ENCODE assay signal across 8 mouse cellular contexts in genomic region chr13:69691074-69691473, GRCm38 (mm10). TPM values are rescaled to one million over a fixed set of nuclear protein-coding genes. Genes with fewer than 3 reads are reported as not detected.
DNase-seq lines count a peak whose midpoint lies in the region; ATAC-seq and TF ChIP-seq lines count a peak whose summit lies in the region.

No protein-coding gene starts in this region.

- TF ChIP-seq CTCF in heart, postnatal 0 days (IDR thresholded peaks at IDR 0.05; ENCODE audit: low read depth) = peak; percentile 51
- TF ChIP-seq CTCF in midbrain, postnatal 0 days (IDR thresholded peaks at IDR 0.05) = peak; percentile 70

- no peak overlapping the region for H3K9ac ChIP-seq in heart, postnatal 0 days (replicated peaks; ENCODE audit: low read depth, low read length)
- H3K9ac ChIP-seq in midbrain, postnatal 0 days (replicated peaks; ENCODE audit: low read length, poor library complexity, severe bottlenecking) = no peak overlapping the region

- no peak overlapping the region for H3K4me2 ChIP-seq in heart, postnatal 0 days (ENCODE audit: low read depth, low read length)
- no peak overlapping the region for H3K4me2 ChIP-seq in midbrain, postnatal 0 days (ENCODE audit: low read depth, low read length, poor library complexity, severe bottlenecking)

- intact Hi-C loops in heart, postnatal 25 days (cut with DNase I) = loop anchor here (2.0 to 10.0 kb wide), 3 partner anchors 300 to 896 kb away; no protein-coding TSS in a partner anchor

- H3K9me3 ChIP-seq in heart, postnatal 0 days (replicated peaks; ENCODE audit: control insufficient read depth, low read length) = no peaks in the 10 kb centered on the region
- H3K9me3 ChIP-seq in midbrain, postnatal 0 days (ENCODE audit: low read length) = no peaks in the 10 kb centered on the region

- no peak for TF ChIP-seq EP300 in heart, postnatal 0 days (IDR thresholded peaks at IDR 0.05; ENCODE audit: low read depth)

- no peak overlapping the region for H3K27ac ChIP-seq in heart, postnatal 0 days (ENCODE audit: low read depth)
- H3K27ac ChIP-seq in midbrain, postnatal 0 days (ENCODE audit: low read depth, low read length) = no peak overlapping the region

- ATAC-seq in heart, postnatal 0 days (ENCODE audit: insufficient read depth, low read depth) = no peak
- ATAC-seq in midbrain, postnatal 0 days (ENCODE audit: low FRiP score) = no peak

- no peaks in the 10 kb centered on the region for H3K36me3 ChIP-seq in heart, postnatal 0 days (replicated peaks; ENCODE audit: control insufficient read depth, insufficient read depth, low read length)
- H3K36me3 ChIP-seq in midbrain, postnatal 0 days (ENCODE audit: insufficient read depth, low read length) = no peaks in the 10 kb centered on the region

- H3K4me3 ChIP-seq in heart, postnatal 0 days (ENCODE audit: low read depth, low read length) = no peak overlapping the region
- H3K4me3 ChIP-seq in midbrain, postnatal 0 days (ENCODE audit: low read depth, low read length) = no peak overlapping the region

- 38% methylated on average over 7 of the region's 7 CpGs for WGBS in heart, postnatal 0 days
- WGBS in midbrain, postnatal 0 days = 42% methylated on average over 7 of the region's 7 CpGs

- H3K4me1 ChIP-seq in heart, postnatal 0 days (ENCODE audit: control insufficient read depth, insufficient read depth) = no peaks in the 10 kb centered on the region
- no peaks in the 10 kb centered on the region for H3K4me1 ChIP-seq in midbrain, postnatal 0 days (ENCODE audit: insufficient read depth, low read length)

- DNase-seq in heart, postnatal 0 days (ENCODE audit: low spot score) = no peak
- no peak for DNase-seq in heart, postnatal 25 days (ENCODE audit: low spot score)
- peak; percentile 24 to 35 for DNase-seq in B cell, adult 2 months
- DNase-seq in adrenal gland, postnatal 14 days = peak; percentile 70
- peak; percentile 22 for DNase-seq in embryo, embryonic 11.5 days (ENCODE audit: low read depth, low spot score)
- peak; percentile 64 to 68 for DNase-seq in layer of hippocampus, postnatal 10 days (ENCODE audit: low spot score in 2 of 2)
- DNase-seq in midbrain, postnatal 0 days (ENCODE audit: low spot score) = peak; percentile 58
- DNase-seq in urinary bladder, postnatal 36 days (ENCODE audit: low spot score in 2 of 2) = peak; percentile 2 to 5

- no peaks in the 10 kb centered on the region for H3K27me3 ChIP-seq in heart, postnatal 0 days (ENCODE audit: control insufficient read depth, insufficient read depth, low read length)
- H3K27me3 ChIP-seq in midbrain, postnatal 0 days (ENCODE audit: insufficient read depth, low read length) = no peaks in the 10 kb centered on the region

RNA-seq across cellular contexts. Expression of gene Ube2ql1, which starts 48.6 kb away (rescaled TPM):
- total RNA-seq in heart, postnatal 0 days (2014; rRNA removed; ENCODE audit: low replicate concordance) = 0.08 and 4.6 TPM in 2 replicates
- polyA plus RNA-seq in heart, postnatal 0 days (2015; fragmentation: Nextera tagmentation; extraction: Ambion mirVana) = 0.41 and 0.73 TPM in 2 replicates
- total RNA-seq in heart, postnatal 25 days (2021) = 1 to 10 TPM; 3.2 to 4.8 TPM
- total RNA-seq in adrenal gland, postnatal 14 days (2021) = 1.4 and 2.3 TPM in 2 replicates
- total RNA-seq in layer of hippocampus, postnatal 10 days (2021) = 100 to 1,000 TPM; 201 to 208 TPM
- 145 and 157 TPM in 2 replicates for total RNA-seq in midbrain, postnatal 0 days (2014; rRNA removed)
- 25.1 and 25.8 TPM in 2 replicates for polyA plus RNA-seq in midbrain, postnatal 0 days (2015; fragmentation: Nextera tagmentation; extraction: Ambion mirVana)

Comparison
In these comparisons a context has a peak if more than half of its experiments do, and no peak if none do; other contexts are left out.
1. DNase-seq: peak in B cell, adult 2 months (2 of 2), adrenal gland, postnatal 14 days (single experiment), embryo, embryonic 11.5 days (single experiment), layer of hippocampus, postnatal 10 days (2 of 2), midbrain, postnatal 0 days (single experiment) and urinary bladder, postnatal 36 days (2 of 2); none in heart, postnatal 0 days (single experiment) and heart, postnatal 25 days (single experiment).
2. RNA of gene Ube2ql1, which starts 48.6 kb away (total RNA-seq): 201 to 208 TPM in layer of hippocampus, postnatal 10 days and 145 to 157 TPM in midbrain, postnatal 0 days; 3.2 to 4.8 TPM in heart, postnatal 25 days, 1.4 to 2.3 TPM in adrenal gland, postnatal 14 days and 0.08 to 4.6 TPM in heart, postnatal 0 days; every median in the first group is over 10 times any median in the second.